Mouse (Mus musculus): ENCODE data around the gene Ell2. TPM values are rescaled to one million over a fixed set of nuclear protein-coding genes. Genes with fewer than 3 reads are reported as not detected.
A peak's percentile ranks its signal among the peaks of the same experiment; 100 is the strongest.
"Not testable (repeated sequence)": the region's sequence is repeated elsewhere in the genome, so short reads cannot be mapped to it uniquely, and the experiment has no call there.

Gene Ell2
- polyA plus RNA-seq (2012; rRNA removed) = 4.5 and 8.8 TPM in 2 replicates

DNA sequence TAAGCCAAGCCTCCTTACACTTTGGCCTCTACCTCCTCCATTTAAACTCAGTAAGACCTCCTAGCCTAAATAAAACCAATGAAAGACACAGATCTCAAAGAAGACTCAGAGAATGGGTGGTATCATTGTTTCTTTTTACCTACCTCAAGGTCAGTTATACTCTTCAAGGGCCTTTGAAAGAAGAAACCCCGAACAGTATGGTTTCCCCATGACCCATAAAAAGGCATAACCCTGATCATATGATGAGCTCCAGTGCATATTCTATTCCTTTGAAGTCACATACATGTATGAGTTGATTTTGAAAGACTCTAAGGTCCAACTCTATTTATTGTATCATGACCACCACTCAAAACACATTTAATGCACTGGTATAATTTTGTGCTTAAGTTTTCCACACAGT lies at the start of gene Ell2:
TSS of gene Ell2 (plus strand) at position 301 of the 400 bp plus-strand sequence.
- 96% methylated on average over 1 of the region's 1 CpGs for WGBS
- no peak for DNase-seq (ENCODE audit: low read depth, low spot score)

DNA sequence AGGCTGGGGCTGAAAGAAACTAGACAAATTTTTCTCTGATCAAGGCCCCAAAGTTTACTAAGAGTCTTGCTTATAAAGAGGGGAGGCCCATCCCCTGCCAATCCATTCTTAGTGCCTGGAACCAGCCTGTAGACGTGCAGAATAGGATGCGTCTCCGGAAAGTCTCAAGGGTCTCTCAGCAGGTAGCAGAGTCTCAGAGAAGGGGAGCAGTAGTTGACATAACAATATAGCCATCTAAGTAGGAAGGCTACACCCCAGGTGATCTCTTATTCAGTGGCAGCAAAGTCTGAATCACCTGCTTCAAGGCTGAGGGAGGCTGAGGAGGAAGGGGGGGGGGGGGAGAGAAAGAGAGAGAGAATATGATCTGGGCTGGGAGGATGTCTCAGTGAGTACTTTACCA lies 21.1 kb upstream of the Ell2 start:
- 68% methylated on average over 3 of the region's 3 CpGs for WGBS
- DNase-seq (ENCODE audit: low read depth, low spot score) = no peak

GRCm38 (mm10) chr13:75686995-75687394 lies 19.6 kb upstream of the Ell2 start:
- WGBS = 97% methylated on average over 4 of the region's 4 CpGs

GRCm38 (mm10) chr13:75691625-75692024 lies 14.9 kb upstream of the Ell2 start:
- DNase-seq (ENCODE audit: low read depth, low spot score) = no peak

More at GRCm38 (mm10) chr13:75686995-75687394, 19.6 kb upstream of the Ell2 start:
- no peak for DNase-seq (ENCODE audit: low read depth, low spot score)

DNA sequence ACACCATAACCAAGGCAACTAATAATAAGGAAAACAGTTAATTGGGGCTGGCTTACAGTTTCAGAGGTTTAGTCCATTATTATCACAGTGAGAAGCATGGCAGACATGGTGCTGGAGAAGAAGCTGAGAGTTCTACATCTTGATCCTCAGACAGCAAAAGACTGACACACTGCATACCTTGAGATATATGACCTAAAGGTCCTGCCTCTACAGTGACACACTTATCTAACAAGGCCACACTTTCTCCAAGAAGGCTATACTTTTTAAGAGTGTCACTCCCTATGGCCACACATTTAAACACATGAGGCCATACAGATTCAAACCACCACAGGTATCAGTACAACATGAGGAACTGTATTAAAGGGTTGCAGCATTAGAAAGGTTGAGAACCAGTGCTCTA lies 13.5 kb upstream of the Ell2 start:
- DNase-seq (ENCODE audit: low read depth, low spot score) = no peak

DNA sequence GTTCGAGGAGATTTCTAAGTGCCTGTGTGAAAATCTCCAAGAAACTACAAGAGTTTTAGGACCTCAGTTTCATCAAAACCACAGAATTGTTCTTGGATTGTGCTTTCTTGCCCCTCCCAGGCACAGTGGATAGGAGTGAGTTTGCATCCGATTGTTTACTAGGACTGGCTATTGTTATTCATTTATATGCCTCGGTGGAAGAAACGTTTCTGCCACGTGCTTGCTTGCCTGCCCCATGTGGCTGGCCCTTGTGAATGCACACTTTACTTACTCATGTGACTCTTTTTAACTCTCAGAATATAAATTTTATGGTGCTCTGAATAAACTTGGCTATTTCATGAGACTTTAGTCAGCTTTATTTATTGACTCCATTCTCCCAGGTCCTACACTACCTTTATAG lies 3.7 kb upstream of the Ell2 start:
- WGBS = 37% methylated on average over 5 of the region's 5 CpGs
- DNase-seq (ENCODE audit: low read depth, low spot score) = no peak

GRCm38 (mm10) chr13:75706882-75707816 lies 592 bp downstream of the Ell2 start:
- WGBS = 2% methylated on average over 64 of the region's 64 CpGs
- peak; percentile 95 for DNase-seq (ENCODE audit: low read depth, low spot score)

- no peak for DNase-seq (ENCODE audit: low read depth, low spot score)
- 1% methylated on average over 83 of the region's 83 CpGs for WGBS
These were observed 1.5 kb downstream of the Ell2 start for GRCm38 (mm10) chr13:75707821-75708636.

- 5% methylated on average over 8 of the region's 8 CpGs for WGBS
- DNase-seq (ENCODE audit: low read depth, low spot score) = no peak
These were observed 2.1 kb downstream of the Ell2 start for GRCm38 (mm10) chr13:75708637-75709002.

DNA sequence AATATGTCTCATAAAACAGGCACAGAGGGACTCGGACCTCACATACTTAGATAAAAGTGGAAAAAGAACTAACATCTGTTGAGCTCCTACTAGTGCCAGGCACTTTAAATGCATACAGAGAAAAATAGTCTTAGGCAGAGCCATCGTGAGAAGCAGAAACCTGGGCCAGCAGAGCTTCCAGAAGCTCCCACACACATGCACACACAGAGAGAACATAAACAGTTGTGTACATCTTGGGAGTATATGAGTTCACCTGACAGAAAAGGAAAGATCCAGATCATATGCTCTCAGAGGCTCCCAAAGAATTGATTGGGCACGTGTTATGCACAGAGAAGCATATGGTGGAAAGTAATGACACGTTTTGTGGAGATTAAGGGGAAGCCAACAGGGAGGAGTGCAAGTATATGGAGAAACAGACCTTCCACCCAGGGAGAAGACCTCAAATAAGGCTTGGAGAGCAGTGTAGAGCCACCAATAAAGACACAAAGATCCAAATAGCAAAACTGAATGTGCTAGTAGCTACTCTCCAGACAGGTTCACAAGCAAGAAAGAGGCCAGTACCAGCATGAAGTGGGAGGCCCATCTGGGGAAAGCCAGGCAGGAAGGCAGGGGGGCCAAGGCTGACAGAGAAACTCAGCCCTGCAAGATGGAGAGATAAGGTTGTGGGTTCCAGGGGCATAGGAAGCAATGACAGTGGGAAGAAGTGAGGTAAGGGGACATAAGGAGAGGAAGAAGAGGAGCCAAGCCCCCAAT lies 2.6 kb downstream of the Ell2 start:
- no peak for DNase-seq (ENCODE audit: low read depth, low spot score)
- 30% methylated on average over 4 of the region's 4 CpGs for WGBS

DNA sequence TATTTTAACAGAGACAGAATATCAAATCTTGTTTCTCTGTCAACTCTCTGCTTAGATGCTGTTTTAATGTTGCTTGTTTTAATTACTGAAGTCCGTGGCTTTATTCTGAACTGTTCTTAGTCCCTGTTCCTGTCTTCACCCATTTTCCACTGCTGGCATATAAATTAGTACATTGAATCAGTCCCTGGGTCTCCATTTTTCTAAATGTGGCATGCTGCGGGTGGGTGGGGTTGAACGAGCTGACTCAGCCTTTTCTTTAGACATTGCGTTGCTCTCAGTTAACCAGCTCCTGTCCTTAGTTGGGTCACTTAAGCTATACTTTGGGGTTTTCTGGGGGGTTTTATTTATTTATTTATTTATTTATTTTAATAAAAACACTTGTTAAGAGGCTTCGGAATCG lies 3.6 kb downstream of the Ell2 start:
- no peak for DNase-seq (ENCODE audit: low read depth, low spot score)
- WGBS = 84% methylated on average over 6 of the region's 6 CpGs

DNA sequence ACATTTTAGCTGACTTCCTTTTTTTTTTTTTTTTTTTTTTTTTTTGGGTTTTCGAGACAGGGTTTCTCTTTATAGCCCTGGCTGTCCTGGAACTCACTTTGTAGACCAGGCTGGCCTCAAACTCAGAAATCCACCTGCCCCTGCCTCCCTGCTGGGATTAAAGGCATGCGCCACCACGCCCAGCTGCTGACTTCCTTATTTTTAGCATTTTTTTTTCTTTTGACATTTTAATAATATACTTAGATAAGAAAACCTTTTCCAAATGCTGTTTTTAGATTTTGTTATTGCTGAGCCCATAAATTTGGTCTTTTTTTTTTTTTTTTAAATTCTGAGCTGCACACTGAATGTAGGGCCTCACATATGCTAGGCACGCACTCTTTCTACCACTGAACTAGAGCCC lies 5.0 kb downstream of the Ell2 start:
- DNase-seq (ENCODE audit: low read depth, low spot score) = not testable (repeated sequence)
- WGBS = 76% methylated on average over 4 of the region's 4 CpGs

DNA sequence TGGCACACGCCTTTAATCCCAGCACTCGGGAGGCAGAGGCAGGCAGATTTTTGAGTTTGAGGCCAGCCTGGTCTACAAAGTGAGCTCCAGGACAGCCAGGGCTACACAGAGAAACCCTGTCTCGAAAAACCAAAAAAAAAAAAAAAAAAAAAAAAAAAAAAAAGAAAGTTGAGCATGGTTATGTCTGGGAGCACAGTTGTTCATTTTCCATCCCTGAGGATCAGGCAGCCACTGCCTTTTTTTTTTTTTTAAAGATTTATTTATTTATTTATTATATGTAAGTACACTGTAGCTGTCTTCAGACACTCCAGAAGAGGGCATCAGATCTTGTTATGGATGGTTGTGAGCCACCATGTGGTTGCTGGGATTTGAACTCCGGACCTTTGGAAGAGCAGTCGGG lies 6.0 kb downstream of the Ell2 start:
- not testable (repeated sequence) for DNase-seq (ENCODE audit: low read depth, low spot score)
- 80% methylated on average over 5 of the region's 5 CpGs for WGBS

GRCm38 (mm10) chr13:75714407-75714806 lies 7.8 kb downstream of the Ell2 start:
- no peak for DNase-seq (ENCODE audit: low read depth, low spot score)
- WGBS = 67% methylated on average over 6 of the region's 6 CpGs

- WGBS = 85% methylated on average over 3 of the region's 3 CpGs
- no peak for DNase-seq (ENCODE audit: low read depth, low spot score)
These were observed 11.2 kb downstream of the Ell2 start for GRCm38 (mm10) chr13:75717638-75718302.

- DNase-seq (ENCODE audit: low read depth, low spot score) = no peak
These were observed 11.8 kb downstream of the Ell2 start for GRCm38 (mm10) chr13:75718376-75718775.

- DNase-seq (ENCODE audit: low read depth, low spot score) = no peak
- WGBS = 87% methylated on average over 4 of the region's 4 CpGs
These were observed 13.1 kb downstream of the Ell2 start for GRCm38 (mm10) chr13:75719645-75720044.

DNA sequence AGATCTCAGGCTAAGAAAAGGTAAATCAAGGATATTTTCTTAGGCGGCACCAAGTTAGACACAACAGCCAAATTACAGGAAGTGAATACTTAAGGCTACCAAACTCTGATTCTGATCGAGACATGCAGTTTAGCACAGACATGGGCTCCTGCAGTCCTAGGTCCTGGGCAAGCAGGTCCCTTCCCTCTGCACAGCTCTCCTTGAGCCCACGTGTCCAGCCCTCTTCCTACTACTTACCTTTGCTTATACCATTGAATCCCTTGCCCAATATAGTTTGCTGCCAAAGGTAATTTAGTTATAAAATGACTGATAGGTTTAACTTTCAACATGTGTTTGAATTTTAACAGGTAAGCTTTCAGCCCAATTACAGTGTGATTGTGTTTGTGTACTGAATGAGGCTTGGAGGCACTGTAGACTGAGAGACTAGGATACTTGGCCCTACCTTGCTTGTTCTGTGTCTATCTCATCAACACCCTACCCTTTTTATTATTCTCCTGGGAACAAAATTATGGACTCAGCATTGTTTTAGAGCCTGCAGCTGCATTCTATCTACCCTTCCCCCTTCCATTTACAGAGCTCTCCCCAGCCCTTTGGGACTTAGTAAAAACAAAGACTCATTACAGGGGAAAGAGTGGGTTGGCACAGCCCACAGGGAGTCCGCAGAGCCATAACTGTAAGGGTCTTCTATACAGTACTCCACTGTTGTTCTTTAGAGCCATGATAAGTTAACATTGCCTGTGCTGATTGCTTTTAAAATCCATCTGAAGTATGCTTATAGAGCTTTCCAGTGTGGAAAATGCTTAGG lies 20.2 kb downstream of the Ell2 start:
- peak; percentile 60 for DNase-seq (ENCODE audit: low read depth, low spot score)
- WGBS = 24% methylated on average over 4 of the region's 4 CpGs

- WGBS = 64% methylated on average over 1 of the region's 1 CpGs
- no peak for DNase-seq (ENCODE audit: low read depth, low spot score)
These were observed 21.4 kb downstream of the Ell2 start for GRCm38 (mm10) chr13:75727932-75728331.

Measured in large intestine, adult 2 months (tissue).